Mouse (Mus musculus) adrenal gland, postnatal 4 days (tissue): Measurements from ENCODE around the gene Shisa2. TPM values are rescaled to one million over a fixed set of nuclear protein-coding genes. Genes with fewer than 3 reads are reported as not detected.

ENCODE experiments used
- DNase-seq, 2 experiments: peaks; one replicate each; pipeline ENCODE4 v3.0.0; 2021 to 2022; ENCODE audit warnings: low spot score in 2 of 2, mixed read lengths in 2 of 2
- total RNA-seq, 2 experiments: library from RNA; stranded (reverse); gene quantifications; 2 replicates each; pipeline ENCODE4 v1.2.3; 2021

Shisa2 gene
- total RNA-seq, 2 experiments from 2014 or later, result 5.5 to 8.2 TPM

DNA sequence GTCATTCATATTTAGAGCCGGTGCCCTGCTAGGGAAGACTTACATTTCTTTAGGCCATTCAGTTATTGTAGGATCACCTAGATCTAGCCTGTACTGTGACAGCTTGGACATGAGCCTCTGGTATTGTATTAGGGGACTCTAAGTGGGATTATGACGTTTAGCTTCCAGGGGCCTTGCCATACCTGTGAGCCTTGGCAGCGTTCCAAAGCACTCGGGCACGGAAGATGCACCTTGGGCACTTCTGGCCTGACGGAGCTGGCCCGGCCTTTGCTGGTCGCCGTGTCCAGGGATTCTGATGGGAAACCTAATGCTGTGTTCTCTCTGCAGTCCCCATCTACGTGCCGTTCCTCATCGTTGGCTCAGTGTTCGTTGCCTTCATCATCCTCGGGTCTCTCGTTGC lies 4.2 kb downstream of the Shisa2 start:
- DNase-seq, result no peak

DNA sequence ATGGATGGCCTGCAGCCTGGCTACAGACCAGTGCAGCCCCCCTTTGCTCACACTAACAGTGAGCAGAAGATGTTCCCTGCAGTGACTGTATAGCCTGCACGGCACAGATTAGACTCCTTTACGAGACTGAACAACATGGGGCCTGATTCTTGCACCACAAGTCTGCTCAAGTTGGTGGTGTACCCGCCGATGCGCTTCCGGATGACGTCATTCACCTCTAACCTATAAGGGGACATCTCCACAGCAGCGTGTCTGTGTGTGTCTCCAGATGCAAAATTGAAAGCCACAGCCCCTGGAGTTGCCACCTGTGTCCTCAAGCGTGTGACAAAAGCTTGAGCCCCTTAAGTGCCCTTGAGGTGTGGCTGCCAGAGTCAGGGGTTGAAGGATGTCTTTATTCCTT lies 5.0 kb downstream of the Shisa2 start:
- DNase-seq, result no peak

DNA sequence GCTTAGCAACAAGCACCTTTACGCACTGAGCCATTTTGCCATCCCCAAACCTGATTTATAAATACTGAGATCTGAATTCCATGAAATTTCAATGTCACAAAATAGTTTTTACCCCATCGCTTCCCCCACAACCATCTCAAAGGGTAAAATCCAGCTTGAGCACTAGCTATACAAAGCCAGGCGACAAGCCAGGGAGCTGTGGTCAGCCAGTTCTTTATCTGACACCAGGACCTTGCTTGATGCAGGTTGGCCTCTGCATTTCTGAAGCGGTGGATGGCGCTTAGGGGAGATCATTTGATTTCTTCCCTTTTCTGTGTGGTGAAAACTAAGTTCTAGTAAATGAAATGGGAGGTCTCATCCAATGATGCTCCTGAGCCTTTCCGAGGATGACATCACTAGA lies 7.0 kb downstream of the Shisa2 start:
- no peak for DNase-seq

DNA sequence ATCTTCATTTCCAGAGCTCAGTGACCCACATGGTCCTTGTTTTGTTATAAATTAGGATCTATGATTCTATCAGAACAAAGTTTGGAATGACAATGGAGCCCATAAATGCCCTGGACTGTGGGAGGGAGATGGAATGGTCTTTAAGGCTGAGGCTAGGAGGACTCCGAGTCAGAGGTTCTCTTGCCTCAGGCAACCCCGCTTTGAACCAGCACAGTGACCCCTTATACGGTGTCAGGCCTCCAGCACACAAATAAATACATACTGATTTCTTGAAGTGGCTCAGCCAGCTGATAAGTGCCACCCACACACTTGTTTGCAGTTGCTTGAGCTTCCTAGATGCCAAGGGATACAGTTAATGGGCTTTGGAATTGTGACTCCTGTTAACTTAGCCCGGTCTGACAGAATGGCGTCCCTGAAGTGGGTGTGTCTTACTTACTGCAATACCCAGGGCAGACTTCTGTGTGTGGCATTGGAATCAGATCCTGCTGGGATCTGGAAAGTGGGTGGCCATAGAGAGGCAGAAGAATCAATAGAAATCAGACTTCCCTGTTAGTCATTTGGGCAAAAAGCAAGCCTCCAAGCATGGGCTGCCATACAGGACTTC lies 8.3 kb downstream of the Shisa2 start:
- no peak for DNase-seq

DNA sequence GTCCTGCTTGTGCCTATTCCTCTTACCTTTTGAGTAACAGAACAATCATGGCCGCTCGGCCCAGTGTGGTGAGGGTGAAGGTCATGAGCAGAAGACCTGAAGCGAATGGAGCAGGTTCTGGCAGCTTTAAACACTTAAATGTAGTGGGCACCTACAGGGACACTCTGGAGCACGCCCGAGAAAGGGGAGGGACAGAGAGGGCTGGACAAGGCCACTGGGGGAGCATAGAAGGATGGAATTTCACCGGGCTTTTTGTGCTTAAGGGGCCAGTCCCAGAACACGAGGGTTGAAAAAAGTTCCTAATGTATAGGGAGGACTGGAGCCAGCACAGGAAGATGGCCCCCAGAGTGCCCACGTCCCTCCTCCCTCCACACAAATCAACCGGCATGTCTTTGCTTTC lies 8.9 kb downstream of the Shisa2 start:
- DNase-seq, result no peak

DNA sequence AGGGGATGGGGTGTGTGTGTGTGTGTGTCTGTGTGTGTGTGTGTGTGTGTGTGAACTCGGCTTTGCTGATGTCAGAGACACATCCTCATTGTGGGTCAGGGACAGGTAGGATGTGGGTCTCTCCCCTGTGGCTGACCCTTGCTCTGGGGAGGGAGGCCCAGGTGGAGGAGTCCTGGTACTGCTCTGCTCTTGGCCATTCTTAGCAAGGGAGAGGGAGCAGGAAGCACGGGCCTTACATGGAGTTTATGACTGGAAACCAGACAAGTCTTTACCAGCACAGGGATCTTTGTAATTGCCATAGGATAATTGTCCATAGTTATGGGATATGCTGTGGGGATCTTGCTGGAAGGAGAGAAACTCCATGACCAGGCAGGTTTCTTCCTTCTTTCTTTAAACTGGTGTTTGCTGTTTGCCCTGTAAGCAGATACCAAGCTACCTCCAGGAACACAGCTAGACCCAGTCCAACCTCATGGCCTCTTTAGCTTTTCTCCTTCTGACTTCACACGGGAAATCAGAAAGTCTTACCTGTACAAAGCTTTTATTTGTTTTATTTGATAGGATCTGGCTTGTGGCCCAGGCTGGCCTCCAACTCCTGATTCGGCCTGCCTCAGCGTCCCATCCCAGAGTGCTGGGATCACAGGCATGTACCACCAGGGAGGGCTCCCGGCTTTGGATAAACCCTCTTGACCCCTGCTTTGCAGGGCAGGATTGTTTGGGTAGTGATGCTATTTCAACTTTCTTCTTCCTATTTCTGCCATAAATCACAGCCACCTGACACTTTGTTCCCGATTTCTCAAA lies 14.0 kb downstream of the Shisa2 start:
- DNase-seq, result no peak

DNA sequence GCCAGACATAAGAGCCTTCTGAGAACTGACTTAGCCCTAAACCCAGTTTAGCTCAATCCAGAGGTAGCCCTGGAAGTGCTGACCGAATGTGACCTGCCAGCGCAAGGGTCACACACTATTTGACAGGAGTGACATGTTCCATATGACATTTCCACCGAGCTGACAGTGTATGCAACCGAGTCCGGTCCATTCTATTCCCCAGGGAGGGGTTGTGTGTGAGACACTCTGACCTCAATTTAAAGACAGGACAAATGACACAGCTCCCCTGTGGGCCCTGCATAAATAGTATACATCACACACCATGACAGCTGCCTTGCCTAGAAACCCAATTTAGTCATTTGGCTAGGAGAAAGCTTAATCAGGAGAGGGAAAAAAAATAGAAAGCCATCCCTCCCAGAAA lies 16.7 kb downstream of the Shisa2 start:
- DNase-seq, result no peak

DNA sequence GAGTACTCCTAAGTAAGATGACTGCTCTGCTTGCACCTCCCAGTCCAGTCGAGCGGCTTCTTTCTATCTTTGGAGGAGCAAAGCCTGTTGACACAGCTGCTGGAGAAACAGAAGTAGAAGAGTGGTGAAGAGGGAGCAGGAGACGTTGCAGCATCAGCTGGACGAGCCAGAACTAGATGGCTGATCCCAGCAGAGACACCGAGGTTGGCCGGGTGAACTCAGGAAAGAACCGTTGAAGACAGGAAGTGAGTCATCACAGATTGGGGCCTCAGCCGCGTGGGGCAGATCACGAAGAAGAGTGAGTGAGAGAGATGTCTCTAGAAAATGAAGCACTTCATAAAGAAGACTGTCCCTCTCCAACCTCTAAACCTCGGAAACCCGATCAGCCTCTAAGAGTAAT lies 18.5 kb downstream of the Shisa2 start:
- no peak for DNase-seq

DNA sequence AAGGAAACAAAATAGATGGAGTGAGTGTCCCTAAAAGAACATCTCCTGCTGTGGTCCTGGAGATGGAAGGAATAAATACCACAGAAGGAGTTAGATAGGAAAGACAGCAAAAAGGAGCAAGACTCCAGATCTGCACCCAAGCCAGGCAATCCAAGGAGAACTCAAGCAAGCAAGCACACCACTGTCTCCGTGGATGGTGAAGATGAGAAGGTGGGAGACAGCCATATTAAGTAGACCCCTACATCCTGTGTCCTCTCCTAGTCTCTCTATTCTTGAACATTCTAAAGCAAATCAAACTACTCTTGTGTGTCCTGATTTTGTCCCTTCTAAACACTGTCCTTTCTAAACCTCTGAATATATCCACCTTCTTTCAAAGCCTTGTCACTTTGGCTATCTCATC lies 19.1 kb downstream of the Shisa2 start:
- no peak for DNase-seq

DNA sequence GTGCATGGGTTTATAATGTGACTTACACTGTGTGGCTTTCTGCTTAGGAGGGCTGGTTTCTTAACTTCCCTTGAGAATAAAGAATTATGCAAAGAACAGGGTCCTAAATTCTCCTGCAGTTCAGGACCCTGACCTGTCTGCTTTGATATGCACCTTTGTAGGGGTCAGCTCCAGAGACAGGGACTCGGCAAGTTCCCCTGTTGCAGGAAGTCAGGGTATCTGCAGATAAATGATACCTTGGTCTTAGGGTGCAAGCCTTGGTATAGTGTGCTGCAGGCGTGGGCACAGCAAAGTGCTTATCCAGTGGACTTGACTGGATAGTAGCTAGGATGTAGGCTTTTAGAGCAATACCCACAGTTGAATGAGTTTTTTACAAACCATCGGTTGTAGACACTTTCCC lies 19.8 kb downstream of the Shisa2 start:
- DNase-seq, result no peak

DNA sequence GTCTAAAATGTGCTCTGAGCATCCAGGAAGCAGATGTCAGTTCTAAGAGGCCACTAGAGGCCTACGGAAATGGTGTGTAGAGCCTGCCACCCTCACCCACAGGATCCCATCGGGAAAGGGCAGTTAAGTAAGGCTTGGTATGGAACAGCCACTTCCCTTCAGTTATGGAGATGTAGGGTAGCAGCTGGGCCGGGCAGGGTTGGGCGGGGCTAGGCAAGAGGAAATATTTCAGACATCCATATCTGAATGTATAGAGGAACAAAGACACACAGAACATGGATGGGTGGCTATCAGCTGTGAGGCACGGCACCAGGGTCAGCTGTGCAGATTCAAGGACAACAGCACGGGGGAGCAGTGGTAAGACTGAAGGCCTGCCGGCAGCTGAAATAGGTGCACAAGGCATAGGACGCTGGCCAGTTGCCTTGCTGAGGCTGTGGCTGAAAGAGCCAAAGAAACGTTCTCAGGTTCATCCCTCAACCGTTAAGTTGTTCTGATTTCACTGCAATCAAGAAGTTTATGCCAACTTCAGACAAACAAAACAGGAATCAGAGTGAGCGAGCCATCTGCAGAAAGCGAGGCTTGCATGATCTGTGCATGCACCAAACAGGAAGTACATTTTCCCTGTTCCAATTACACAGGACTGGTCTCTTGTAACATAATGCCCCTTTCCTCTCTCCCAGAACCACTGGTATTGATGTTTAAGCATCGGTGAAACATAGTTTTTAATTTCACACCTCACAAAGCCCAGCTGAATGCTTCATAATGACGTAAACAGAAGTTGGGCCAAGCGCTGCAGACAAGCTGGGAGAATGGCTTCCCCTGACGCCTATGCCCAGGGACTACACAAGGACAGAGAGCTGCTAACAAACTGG lies 22.0 kb downstream of the Shisa2 start:
- DNase-seq, result no peak

DNA sequence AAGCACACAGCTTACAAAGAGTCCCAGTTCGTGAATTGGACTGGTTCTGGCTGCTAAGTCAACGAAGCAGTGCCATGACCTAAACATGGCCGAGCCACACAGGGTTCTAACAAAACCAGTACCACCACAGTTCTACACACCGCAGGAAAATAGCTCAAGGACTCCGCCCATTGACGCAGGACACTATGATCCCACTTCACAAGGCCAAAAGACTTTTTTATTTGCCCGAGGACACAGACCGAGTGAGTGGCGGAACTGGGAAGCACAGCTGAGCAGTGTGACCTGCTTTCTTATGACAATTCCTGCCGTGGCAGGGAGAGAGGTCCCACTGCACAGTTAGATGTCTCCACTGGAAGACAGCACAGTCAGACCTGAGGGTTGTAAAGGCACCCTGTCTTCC lies 23.5 kb downstream of the Shisa2 start:
- no peak for DNase-seq

DNA sequence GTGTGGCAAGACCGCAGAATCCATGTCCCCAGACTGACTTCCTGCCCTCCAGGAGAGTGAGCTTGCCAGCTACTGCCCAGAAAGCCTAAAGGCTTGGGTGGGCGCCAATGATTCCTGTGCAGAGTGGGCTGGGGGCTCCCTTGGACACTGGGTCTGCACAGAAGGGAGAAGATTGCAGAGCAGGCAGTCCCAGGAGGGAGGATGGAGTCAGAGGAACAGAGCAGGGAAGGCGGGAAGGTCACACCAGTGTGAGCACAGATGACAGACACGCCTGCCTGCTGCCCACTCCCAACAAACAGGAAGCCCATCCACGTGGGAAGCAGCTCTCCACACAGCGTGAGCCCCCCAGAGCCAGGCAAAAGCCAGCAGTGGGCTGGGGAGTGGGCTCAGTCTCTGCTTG lies 24.2 kb downstream of the Shisa2 start:
- no peak for DNase-seq

DNA sequence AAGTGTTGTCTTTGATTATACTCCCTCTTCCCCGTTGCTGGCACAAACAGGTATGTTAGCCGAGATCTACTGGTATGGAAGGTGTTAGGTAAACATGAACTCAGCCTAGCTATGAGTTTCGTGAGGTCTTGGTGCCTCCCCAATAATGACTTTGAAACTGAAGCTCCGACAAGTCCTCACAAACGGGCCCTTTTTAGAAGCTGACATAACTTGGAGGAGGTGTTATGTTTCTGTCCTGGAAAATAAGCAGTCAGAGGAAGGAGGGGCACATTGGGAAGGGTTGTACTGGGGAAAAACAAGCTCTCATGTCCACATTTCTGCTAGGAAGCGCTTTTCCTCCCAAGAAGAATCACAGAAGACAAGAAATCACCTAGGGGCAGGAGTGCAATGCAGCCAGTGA lies 31.5 kb downstream of the Shisa2 start:
- no peak for DNase-seq

DNA sequence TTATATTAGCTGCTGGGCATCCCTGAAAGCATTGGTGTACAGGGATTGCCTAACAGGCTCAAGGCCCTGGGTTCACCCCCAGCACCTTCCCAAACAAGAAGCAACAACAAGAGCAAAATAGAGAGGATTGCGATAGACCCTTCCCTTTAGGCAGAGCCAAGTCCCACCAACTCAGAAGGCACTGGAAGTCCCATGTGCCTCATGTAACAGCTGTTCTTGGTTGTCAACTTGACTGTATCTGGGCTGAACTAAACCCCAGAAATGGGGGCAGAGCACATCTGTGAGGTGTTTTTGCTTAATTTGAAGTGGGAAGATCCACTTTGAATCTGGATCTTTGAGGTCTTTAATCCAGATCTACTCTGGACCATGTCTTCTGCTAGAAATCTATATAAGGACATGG lies 32.0 kb downstream of the Shisa2 start:
- DNase-seq, result no peak

DNA sequence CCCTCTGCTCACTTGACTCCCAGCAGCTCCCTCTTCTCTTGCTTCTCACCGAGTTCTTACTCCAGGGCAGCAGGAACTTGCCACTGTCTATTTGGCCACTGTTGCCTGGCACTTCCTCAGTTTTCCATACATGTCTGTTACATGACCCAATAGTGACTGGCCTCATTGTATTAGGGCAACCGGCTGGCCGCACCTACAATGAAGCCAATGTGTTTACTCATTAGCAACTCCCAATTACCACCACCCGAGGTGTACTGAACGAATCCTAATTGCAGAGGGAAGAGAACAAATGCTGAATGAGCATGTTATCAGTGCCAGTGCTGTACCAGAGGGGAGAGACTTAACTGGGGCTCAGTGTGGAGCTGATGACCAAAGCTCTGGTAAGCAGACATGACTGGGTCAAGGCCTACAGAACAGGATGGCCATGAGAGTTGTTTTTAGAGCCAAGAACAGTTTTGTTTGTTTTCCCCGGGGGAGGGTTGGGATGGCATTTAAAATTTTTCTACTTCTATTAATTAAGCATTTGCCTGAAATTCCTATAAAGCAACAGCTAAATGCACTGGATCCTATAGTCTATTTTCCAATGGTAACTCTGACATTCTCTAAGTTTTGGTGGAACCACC lies 47.9 kb downstream of the Shisa2 start:
- no peak for DNase-seq

DNA sequence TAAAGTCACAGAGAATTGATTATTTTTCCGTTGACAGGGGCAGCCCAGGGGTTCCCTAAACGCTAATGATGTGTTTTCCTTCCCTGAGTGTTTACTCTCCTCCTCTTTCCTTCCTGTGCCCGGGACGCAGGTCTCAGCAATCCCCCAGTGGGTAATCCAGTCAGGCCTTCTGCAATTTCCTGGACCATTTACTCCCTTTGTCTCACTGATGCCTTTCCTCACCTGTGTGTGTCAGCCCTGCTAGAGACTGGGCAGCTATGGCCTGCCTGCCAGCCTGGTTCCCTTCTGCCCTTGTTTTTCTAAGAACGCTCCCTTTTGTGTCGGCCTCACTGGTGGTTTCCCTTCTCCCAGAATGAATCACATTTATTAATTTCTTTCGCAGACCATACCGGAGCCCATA lies 49.4 kb downstream of the Shisa2 start:
- DNase-seq, result no peak

DNA sequence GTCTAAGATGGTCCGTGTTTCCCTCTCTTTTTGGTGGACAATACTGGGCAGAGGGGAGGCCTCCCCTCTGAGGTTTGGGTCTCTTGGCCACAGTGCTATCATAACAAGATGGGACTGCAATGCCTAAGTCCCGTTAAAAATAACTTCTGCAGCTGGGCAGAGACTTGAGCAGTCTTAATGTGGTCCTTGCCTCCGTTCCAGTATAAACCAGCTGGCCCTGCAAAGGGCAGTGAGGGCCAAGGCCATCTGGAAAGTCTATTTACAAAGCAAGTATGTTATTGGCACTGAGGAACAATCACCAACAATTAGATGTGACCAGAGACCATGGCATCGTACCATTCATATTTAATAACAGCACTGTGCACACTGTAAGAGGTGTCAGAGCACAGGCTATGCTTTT lies 50.2 kb downstream of the Shisa2 start:
- DNase-seq, result no peak

DNA sequence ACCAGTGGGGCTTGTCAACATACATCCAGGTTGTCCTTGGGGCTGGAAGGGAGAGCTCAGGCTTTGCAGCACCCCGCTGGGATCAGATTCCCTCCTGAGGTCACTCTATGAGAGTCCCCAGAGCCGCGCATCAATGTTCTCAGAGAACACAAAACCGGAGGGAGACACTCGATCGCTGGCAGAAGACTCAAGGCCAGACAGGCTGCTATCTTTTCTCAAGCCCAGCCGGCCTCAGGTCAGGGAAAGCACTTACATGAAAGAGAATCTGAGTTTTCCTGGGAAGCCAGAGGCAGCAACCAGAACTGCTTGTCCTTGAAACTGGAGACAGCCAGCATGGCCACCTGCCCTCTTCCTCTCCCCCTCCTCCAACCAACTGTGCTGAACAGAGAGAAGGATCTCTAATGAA lies 52.5 kb downstream of the Shisa2 start:
- DNase-seq, result peak in 1 of 2 experiments; percentile 19
